Mouse (Mus musculus) embryonic stem cell, embryonic (primary cell): ENCODE data around the gene Grik3.

Source experiments
- CTCF ChIA-PET, 4 experiments: fragments of 300-600 bp in 2 of 4; fragments of 350-600 bp in 2 of 4; sonication (Branson Sonifier 250); formaldehyde crosslinking; loops; one replicate each; lab custom pipeline; 2022; ENCODE audit warnings: inconsistent platforms in 2 of 4; lab: Charles Lee
- POLR2A ChIA-PET, 4 experiments: fragments of 300-600 bp in 2 of 4; fragments of 350-600 bp in 2 of 4; sonication (Branson Sonifier 250); formaldehyde crosslinking; loops; one replicate each; lab custom pipeline; 2022; ENCODE audit warnings: antibody characterized with exemption in 4 of 4, inconsistent platforms in 1 of 4; lab: Charles Lee

The Grik3 gene

DNA sequence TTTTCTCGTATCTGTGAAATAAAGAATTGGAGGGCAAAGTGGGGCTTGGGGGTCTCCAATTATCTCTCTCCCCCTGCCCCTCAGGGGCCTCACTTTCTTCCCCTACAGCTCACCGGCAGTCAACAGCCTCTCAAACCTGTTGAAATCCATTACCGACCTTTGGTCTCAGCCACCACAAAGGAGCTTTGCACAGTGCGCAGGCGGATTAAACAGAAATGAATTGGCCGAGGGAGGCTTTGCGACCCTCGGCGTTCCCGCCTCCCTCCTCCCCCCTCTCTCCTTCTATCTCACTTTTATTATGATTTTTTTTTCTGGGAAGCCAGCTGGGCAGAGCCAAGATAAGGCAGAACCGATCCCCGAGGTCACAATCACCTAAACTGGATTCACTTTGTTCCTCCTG is 97.1 kb downstream of the Grik3 start:
- CTCF ChIA-PET, result interaction anchor here in 2 of 4 experiments (0.6 to 0.7 kb wide), 3 partner anchors 22 to 515 kb away, joined by 3 read pairs; no protein-coding TSS in a partner anchor
- POLR2A ChIA-PET, result interaction anchor here in 3 of 4 experiments (0.7 to 2.3 kb wide), 8 partner anchors 9 to 205 kb away, joined by 3 to 10 read pairs (median 4); no protein-coding TSS in a partner anchor

DNA sequence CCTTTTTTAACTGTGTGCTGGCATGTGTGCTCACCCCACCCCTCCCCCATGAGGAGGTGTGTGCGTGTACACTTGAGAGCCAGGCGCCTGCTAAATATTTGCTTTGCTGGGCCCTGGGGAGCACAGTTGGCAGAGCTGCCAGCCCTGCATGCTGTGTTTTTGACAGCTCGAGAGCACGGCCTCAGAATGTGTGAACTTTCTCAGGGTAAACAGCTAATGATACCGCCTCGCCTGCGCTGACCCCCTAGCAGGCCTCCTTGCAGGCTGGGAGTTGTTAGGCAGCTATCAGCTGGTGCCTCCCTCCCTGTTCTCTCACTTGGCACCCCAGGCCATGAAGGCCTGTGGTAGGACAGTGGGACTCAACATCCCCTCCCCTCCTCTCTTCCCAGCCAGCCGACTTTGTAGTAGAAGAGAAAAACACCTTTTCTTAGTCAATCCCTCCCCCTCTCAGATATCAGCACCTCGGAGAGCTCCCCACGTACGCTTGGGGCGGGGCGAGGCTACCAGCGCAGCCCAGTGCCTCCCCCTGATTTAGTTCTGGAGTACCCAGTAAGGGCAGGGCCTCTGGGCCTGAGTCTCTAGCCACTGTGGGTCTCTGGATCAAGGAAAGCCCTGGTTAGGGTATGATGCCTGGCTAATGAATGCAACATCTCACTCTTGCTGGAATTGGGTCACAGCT is 99.9 kb downstream of the Grik3 start:
- CTCF ChIA-PET, result interaction anchor here in 1 of 4 experiments (0.6 to 1.2 kb wide), 3 partner anchors 28 to 371 kb away, joined by 3 to 6 read pairs (median 5); no protein-coding TSS in a partner anchor

DNA sequence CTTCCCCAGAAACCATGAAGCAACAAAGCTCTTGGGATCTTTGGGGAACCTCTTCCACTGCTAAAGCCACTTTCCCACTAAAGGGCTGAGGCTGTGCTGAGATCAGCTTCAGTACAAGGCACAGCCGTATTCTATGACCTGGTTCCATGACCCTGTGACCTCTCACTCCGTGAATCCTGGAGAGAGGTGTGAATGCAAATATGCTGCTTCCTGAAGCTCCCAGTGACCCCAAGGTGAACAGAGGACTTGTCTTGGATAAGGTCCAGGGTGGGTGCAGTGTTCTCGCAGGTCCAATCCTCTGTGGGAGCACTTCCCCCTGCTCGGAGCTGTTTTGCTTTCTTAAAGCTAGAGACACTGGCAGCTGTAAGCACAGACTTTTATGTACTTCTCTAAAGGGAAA is 102.2 kb downstream of the Grik3 start:
- CTCF ChIA-PET, result interaction anchor here in 2 of 4 experiments (0.7 to 1.1 kb wide), 2 partner anchors 13 to 650 kb away, joined by 3 read pairs; no protein-coding TSS in a partner anchor
- POLR2A ChIA-PET, result interaction anchor here in 3 of 4 experiments (0.8 to 4.7 kb wide), 11 partner anchors 8 to 215 kb away, joined by 3 to 35 read pairs (median 3); no protein-coding TSS in a partner anchor

More for the DNA sequence above, 99.9 kb downstream of the Grik3 start:
- POLR2A ChIA-PET, result interaction anchor here (0.5 to 4.7 kb wide), 29 partner anchors 8 to 1619 kb away, joined by 3 to 35 read pairs (median 3); no protein-coding TSS in a partner anchor

DNA sequence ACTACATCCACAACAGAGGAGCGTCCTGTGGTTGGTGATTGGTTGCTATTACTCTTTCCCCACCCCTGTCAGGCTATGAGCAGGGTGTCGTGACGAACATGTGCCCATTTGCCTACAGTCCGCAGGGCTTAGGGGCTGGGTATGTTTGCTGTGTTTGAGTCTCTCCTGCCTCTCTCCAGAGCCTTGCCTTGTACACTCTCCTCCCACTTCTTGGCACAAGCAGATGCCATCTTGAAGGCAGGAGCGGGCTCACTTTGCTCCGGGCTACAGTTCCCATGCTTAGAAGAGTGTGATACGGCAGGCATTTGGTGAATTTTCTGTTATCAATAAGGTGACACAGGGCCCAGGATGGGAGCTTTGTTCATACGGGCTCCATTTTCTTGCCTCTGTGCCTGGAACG is 104.5 kb downstream of the Grik3 start:
- ChIA-PET CTCF (no interaction called here), POLR2A (interaction anchor here in 2 of 4 experiments (0.9 to 3.9 kb wide), 6 partner anchors 10 to 49 kb away, joined by 3 to 12 read pairs (median 5); no protein-coding TSS in a partner anchor)

DNA sequence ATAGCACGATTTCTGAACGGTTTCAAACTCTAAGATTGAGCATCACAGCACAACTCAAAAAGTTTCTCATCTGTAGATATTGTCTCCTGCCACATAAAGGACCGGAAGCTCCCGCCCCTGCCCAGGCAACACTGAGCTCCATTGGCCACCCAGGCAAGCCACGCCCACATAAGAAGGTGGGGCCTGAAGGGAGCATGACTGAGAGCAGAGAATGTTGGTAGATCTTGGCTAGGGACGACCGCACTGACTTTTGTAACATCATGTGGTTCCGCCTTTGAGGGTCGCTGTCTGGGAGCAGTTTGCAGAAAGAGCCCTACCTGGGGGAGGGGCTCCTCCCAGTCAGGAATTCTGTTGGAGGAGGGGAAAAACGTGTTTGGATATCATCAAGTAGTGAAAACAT is 108.2 kb downstream of the Grik3 start:
- POLR2A ChIA-PET, result interaction anchor here in 3 of 4 experiments (0.6 to 4.3 kb wide), 57 partner anchors 8 to 1950 kb away, joined by 3 to 117 read pairs (median 5); no protein-coding TSS in a partner anchor
- CTCF ChIA-PET, result interaction anchor here in 2 of 4 experiments (0.5 to 1.8 kb wide), 6 partner anchors 19 to 485 kb away, joined by 3 to 5 read pairs (median 3); no protein-coding TSS in a partner anchor

DNA sequence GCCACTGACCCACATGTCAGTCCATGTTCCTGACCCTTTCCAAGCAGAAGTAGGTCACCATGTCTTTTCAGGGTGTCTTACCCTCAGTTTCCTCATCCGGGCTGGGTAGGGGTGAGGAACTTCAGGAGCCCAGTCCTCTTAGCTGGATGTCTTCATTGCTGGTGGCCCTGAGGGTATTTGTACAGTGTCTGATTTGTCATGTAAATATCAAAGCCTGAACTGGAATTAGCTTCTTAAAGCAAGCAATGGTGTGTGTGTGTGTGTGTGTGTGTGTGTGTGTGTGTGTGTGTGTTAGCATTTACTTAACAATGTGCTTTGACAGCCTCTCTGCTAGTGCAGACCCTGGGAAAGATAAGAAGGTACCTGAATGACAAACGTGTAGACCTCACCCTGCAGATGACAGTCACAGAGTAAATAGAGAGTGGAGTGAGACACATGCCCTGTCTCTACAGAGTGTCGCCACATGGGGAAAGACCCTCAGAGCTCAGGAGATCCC is 109.1 kb downstream of the Grik3 start:
- ChIA-PET POLR2A (interaction anchor here (0.5 to 4.3 kb wide), 48 partner anchors 9 to 525 kb away, joined by 3 to 117 read pairs (median 6); no protein-coding TSS in a partner anchor), CTCF (interaction anchor here (0.5 to 1.8 kb wide), 12 partner anchors 8 to 579 kb away, joined by 3 to 7 read pairs (median 4); no protein-coding TSS in a partner anchor)

DNA sequence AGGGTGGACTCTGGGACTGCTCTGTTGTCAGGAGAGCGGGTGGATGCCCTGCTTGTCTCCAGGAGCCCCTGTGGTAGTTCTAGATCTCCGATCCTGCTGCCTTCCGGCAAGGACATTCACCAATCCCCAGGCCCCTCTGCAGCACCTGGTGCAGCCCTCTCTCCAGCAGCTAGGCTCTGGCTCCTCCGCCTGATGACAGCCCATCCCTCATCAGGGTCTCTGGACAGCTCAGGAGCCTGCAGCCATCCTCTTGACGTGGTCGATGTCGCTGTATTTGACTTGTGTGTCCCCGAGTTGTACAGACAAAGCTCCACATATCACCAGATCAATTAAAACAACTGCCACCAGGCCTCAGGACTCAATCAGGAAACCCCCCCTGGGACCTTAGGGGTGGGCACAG is 110.1 kb downstream of the Grik3 start:
- POLR2A ChIA-PET, result interaction anchor here in 3 of 4 experiments (0.6 to 4.3 kb wide), 21 partner anchors 8 to 181 kb away, joined by 3 to 117 read pairs (median 20); no protein-coding TSS in a partner anchor

DNA sequence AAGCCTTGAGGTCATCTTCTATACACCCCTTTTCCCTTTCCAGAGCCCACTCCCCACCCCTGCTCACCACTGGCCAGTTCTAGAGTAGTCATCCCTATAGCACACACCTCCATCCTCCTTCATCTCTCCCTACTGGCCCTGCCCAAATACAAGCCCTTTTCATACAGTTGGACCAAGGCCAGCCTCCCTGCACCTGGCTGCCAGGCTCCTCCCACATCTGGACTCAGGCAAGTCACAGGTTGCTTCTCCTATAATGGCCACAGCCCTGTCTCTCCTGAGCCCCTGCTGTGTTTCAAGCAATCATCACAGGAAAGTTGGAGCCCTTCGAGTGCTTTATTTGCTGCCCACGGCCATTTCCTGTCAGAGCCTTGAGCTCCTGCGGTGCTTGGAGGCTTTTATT is 110.8 kb downstream of the Grik3 start:
- CTCF ChIA-PET, result no interaction called here

More for the DNA sequence above, 110.1 kb downstream of the Grik3 start:
- CTCF ChIA-PET, result no interaction called here

DNA sequence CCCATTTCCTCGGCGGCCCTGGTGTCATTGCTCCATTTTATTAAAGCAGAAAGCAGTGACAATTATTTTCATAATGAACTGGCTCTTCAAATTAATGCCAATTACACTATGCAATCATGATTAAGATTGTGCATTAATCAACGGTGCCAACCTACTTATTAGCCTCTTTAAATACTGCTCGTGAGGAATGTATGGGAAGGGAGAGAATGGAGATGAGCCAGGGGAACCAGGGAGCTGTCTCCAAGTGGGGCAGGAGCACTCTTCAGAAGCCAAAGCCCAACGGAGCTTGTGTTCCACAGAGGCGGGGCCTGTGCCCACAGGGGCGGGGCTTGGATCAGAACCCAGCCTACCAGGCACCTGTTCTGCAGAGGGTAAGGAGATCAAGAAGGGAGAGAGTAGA is 114.0 kb downstream of the Grik3 start:
- POLR2A ChIA-PET, result interaction anchor here in 3 of 4 experiments (0.6 to 10.3 kb wide), 26 partner anchors 8 to 125 kb away, joined by 3 to 223 read pairs (median 4); no protein-coding TSS in a partner anchor
- CTCF ChIA-PET, result interaction anchor here in 2 of 4 experiments (0.6 to 1.4 kb wide), 4 partner anchors 13 to 1337 kb away, joined by 3 to 6 read pairs (median 4); no protein-coding TSS in a partner anchor

More for the DNA sequence above, 110.8 kb downstream of the Grik3 start:
- POLR2A ChIA-PET, result interaction anchor here in 3 of 4 experiments (0.6 to 10.3 kb wide), 12 partner anchors 8 to 181 kb away, joined by 3 to 223 read pairs (median 8); no protein-coding TSS in a partner anchor

DNA sequence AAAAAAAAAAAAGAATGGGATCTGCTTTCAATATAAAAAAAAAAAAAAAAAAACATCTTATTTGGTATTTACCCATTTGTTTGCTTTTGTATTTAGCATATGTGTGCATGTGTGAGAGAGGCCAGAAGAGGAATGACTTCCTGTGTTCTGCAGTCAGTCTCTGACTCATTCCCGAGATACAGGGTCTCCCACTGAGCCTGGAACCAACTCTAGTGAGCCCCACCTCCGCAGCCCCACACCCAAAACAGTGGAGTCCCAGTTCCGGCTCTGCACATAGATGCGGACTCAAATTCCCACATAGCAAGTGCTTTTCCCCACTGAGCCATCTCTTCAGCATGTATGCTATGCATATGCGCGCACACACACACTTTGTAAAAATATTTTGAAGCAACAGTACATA is 115.6 kb downstream of the Grik3 start:
- ChIA-PET POLR2A (interaction anchor here in 3 of 4 experiments (0.6 to 10.3 kb wide), 17 partner anchors 12 to 540 kb away, joined by 3 to 223 read pairs (median 4); partner anchors contain the start of gene Snip1 (in 1 of the 3)), CTCF (interaction anchor here in 2 of 4 experiments (0.7 to 1.5 kb wide), 6 partner anchors 12 to 566 kb away, joined by 3 to 7 read pairs (median 4); no protein-coding TSS in a partner anchor)

DNA sequence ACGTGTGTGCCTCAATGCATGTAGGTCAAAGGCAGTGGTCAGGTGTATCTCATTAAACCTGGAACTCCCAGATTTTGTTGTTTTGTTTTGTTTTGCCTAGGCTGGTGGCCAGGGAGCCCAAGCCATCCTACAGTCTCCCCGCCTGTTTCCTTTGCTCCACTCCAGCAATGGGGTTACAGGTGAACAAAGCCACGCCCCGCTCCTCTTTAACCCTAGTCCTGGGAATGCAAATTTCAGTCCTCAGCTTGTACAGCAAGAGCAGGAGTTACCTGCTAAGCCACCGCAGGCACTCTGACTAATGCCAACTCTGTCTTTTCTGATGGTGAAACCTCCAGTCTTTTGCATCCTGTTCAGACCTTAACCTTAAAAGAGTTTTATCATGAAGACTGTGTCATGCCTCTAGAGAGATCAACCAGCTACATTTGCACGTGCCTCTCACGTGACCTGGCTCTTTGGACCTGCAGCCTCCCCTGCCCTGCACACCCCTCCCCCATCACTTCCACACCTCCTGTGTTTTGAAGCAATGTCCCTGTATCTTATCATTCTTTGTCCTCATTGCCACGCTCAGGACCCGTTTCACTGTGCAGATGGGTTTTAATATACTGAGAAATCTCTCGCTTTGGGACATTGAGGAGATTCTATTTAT is 117.0 kb downstream of the Grik3 start:
- ChIA-PET POLR2A (interaction anchor here (0.6 to 10.3 kb wide), 37 partner anchors 8 to 1694 kb away, joined by 3 to 223 read pairs (median 4); no protein-coding TSS in a partner anchor), CTCF (interaction anchor here in 1 of 4 experiments (0.6 kb wide), 1 partner anchor 73 kb away, joined by 3 read pairs; no protein-coding TSS in a partner anchor)

DNA sequence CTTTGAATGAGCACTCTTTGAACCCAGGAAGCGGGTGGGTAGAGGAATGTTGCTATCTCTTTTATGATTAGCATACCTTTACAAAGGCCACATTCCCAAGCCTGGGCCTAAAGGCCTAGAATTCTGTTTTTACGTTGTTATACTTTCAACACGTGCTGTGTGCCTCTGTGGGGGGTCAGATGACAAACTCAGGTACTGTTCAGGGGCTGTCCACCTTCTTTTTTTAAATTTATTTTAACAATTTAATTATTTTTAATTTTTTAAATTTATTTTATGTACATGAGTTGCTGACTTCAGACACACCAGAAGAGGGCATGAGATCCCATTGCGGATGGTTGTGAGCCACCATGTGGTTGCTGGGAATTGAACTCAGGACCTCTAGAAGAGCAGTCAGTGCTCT is 118.4 kb downstream of the Grik3 start:
- CTCF ChIA-PET, result interaction anchor here in 3 of 4 experiments (0.6 to 1.2 kb wide), 4 partner anchors 9 to 704 kb away, joined by 3 to 9 read pairs (median 4); no protein-coding TSS in a partner anchor
- POLR2A ChIA-PET, result interaction anchor here (0.5 to 10.3 kb wide), 84 partner anchors 9 to 483 kb away, joined by 3 to 223 read pairs (median 5); partner anchors contain the start of gene Mrps15 (in 1 of the 4)

DNA sequence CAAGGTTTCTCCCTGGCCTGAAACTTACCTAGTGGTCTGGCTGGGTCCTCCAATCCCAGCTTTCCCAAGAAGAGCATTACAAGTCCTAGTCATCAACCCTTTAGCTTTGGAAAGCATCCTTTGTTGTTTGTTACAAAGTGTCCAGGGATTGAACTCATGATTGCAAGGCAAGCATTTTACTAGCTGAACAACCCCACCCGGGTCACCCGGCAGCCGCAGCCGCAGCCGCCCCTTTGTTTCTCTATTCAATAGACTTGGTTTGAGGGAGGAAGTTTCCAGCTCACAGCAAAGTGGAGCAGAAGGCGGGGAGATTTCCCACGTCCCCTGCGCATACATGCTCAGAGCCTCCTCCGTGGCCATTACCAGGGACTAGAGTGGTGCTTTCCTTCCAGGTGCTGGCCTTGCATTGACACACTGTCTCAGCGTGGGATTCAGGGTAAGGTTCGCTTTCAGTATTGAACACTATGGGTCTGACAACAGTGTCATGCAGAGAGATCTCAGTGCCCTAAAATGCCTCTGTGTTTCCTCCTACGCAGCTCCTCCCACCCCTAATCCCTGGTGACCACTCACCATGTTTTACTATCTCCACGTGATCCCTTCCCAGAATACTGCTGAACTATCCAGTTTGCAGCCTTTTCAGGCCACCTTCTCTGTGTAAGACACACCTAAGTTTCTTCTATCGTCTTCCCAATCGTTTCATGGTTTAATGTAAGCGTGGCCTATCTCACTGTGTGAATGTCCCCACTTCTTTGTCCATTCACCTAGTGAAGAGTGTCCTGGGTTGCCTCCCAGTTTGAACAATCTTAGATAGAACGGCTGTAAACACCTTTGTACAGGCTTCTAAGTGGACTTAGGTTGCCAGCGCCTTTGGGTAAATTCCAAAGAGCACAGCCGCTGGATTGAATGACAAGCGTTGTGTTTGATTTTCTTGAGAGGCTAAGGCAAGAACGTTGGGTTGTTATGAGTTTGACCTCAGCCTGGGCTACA is 119.1 kb downstream of the Grik3 start:
- CTCF ChIA-PET, result interaction anchor here in 3 of 4 experiments (0.6 to 1.2 kb wide), 5 partner anchors 8 to 704 kb away, joined by 3 to 9 read pairs (median 3); no protein-coding TSS in a partner anchor
- POLR2A ChIA-PET, result interaction anchor here (0.5 to 10.3 kb wide), 103 partner anchors 9 to 1592 kb away, joined by 3 to 223 read pairs (median 4); partner anchors contain the start of gene Mrps15 (in 1 of the 4)

DNA sequence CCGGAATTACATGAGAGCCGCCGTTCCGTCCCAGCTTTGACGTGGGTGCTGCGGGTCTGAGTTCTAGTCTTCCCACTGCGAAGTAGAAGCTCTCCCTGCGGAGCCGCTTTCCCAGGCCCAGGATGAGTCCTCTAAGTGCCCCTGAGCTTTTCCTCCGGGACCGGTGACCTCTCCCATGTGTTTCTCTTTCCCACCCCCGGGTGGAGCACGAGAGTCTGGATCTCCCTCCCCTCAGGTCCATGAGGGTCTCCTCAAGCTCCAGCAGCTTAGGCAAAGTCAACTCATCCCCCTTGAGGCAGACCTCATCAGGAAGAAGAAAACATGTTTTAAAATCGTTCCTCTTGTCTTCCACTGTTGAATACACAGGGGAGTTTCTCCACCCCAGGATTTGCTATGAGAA is 127.4 kb downstream of the Grik3 start:
- ChIA-PET CTCF (interaction anchor here in 3 of 4 experiments (0.5 to 1.9 kb wide), 24 partner anchors 8 to 345 kb away, joined by 3 to 9 read pairs (median 4); no protein-coding TSS in a partner anchor), POLR2A (interaction anchor here in 3 of 4 experiments (0.6 to 4.7 kb wide), 24 partner anchors 8 to 440 kb away, joined by 3 to 41 read pairs (median 4); partner anchors contain the start of gene Oscp1 (in 1 of the 3))

DNA sequence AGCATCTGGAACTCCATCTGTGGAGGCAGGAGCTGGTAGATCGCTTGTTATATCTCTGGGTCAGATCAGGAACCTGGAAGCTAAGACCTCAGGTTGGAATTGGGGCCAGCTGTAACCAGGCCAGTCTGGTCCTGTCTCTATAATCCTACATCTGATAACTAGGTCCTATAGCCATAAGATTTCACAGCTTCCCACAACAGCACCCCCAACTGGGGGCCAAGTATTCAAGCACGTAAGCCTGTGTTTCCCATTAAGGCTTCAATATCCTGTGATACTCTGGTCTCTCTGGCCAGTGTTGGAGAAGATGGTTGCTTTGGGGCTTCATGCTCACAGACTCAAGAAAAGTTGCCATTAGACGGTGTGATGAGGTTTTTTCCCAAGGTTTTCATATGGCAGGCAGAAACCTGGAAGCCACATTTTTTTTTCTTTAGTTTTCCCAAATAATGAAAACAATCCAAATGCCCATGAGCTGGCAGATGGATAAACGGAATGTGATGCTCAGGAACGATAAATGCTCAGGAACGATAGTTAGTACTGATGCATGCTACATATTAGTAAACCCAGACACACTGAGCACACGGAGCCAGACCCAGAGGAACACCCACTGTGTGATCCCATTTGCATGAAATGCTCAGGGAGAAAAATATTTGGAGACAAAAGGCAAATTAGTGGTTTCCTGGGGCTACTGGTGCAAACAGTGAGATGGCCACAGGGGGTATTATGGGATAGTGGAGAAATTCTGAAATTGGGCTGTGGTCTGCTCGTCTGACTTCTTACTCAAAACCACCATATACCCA is 128.2 kb downstream of the Grik3 start:
- POLR2A ChIA-PET, result interaction anchor here in 3 of 4 experiments (0.6 to 4.7 kb wide), 18 partner anchors 8 to 111 kb away, joined by 3 to 41 read pairs (median 6); no protein-coding TSS in a partner anchor
- CTCF ChIA-PET, result interaction anchor here in 3 of 4 experiments (0.6 to 1.9 kb wide), 17 partner anchors 8 to 344 kb away, joined by 3 to 9 read pairs (median 4); no protein-coding TSS in a partner anchor
